Mouse (Mus musculus) Muller cell, postnatal 12 days (primary cell): ENCODE measurements at regions not wholly inside any gene's neighbourhood (a gene's known extent, or its start where the extent isn't known, plus 50 kb on each side); places are given as distances from the start of the nearest gene placed in this dataset.

Source experiments
- DNase-seq: peaks from one replicate; pipeline ENCODE4 v3.0.0-alpha.2; 2015; ENCODE audit errors: inconsistent ontology term

DNA sequence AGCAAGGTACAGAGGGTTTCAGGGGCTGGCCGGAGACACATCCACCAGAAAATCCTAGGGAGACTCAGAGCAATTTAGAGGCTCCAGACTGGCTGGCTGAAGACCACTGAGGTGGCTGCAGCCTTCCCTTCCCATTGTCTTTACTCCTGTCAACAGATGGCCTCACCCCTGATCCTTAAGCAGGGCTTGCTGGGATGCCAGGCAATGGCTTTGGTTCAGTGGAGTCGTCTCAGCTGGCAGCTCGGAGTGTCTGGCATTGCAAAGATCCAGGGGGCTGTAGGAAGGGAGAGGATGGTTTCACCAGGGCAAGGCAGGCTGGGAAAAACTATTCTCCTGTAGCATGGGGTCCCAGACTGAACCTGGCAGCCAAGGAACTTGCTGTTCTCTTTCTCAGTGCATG is 395.8 kb downstream of the Tshz3 start:
- DNase-seq = no peak

DNA sequence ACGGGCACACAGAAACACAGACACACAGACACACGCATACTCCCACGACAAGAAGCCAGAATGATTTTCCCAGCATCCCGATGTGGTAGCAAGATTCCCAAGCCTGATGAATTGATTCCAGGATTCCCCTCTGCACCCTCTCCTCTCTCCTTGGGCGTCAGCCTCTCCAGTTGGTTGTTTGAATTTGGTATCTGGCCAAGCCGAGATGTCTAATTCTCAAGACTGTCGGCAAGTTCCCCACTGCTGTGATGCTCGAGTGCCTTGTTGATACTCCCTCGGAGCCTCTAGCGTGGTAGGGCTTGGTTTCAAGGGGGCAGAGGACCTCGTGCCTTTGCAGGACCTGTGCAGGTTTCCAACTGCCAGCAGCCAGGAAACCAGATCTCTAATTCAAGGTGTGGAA is 397.9 kb downstream of the Tshz3 start:
- DNase-seq = no peak

DNA sequence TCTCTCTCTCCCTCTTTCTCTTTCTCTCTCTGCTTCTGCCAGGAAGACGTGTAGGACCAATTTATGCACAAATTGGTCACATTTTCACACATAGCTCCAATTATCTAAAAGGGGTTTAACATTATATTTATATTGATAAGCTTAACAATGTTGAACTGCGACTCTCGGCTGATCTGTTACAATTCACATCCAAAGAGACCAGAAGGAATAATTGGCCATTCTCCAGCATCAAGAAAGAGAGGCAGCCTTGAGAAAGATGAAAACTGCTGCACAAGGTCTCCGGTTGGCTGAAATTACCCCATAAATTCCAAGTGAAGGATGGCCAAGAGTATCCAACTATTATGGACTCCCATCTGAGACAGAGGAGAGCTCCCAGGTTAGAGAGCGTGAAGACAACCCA is 398.4 kb downstream of the Tshz3 start:
- no peak for DNase-seq

DNA sequence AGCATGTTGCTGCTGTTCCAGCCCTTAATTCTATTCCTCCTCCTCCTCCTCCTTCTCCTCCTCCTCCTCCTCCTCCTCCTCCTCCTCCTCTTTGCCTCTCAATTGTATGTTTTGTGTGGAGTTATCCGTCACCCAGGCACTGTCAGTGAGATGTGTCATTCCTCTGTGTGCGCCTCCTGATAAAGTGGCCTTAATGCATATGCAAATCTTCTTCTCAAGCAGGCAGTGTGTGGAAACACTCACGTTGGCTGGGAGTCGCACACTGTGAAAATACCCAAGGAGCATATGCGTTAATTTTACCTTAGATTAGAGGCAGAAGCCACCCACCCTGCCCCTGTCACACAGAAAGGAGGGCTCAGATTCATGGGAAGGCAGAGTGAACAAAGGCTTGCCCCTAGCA is 401.0 kb downstream of the Tshz3 start:
- no peak for DNase-seq

DNA sequence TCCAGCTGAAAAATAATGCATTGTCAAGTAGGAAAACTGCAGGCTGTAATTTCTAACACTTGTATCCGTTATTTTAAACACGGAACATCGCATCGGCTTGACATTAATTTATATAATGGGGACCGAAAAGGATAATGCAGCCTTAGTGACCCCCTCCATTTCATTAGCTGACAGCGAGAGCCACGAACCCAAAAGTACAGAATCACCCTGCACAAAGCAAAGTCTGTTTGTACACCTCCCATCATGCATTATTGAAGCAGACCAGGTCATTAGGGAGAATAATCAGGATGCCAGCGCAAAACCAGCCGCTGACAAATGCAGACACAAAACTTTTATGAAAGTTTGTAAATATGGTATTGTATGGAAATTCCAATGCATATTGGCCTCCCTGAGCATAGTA is 406.8 kb downstream of the Tshz3 start:
- peak; percentile 25 for DNase-seq

DNA sequence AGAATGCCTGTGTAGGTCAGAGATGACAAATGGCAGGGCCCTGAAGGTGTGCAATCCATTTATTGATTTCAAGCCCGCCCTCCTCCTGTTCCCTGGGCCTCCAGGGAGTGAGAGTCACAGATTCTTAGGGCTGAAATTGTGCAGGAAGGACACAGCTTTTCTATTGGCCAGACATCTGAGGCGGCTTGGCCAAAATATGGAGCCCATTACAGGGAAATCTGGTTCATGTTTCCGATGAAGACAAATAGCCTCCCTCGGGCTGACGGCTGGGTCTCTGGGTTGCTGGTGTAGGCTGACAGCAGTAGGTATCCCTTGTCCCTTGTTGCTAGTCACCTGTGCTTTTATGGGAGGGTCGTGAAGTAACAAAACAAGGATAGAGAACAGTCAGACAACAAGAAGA is 413.2 kb downstream of the Tshz3 start:
- DNase-seq = no peak

DNA sequence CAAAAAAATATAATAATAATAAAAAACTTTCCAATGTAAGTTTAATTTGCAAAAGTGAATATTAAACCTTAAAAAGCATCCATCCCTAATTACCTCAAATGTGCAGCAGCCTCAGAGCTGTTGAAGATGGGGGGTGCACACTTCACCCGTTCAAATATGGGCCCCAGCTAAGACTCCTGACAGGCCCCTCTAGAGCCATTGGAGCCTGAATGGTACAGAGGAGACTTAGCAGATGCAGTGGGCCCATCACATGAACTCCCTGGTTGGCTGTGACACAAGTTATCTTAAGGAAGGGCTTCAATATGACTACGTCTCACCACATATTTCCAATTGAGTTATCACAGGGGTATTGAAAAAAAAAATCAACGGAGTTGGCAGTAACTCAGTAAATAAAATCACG is 422.9 kb downstream of the Tshz3 start:
- DNase-seq = no peak

DNA sequence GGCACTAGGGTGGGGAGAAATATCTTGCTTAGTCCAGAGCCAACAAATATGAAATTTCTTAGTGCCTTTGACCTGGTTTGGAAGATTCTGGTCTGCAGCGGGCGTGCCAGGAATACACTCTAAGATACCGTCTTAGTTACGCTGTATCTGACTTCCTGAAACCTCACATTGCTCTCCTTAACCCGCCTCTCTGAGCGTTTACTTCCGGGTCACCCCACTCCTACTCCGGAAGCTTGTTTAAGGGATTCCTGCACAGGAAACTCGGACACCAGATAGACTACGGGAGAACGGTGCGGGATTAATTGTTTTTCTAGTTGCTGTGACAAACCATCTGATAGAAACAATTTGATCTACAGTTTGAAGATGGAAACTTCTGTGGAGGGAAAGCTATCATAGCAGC is 442.3 kb downstream of the Tshz3 start:
- no peak for DNase-seq

DNA sequence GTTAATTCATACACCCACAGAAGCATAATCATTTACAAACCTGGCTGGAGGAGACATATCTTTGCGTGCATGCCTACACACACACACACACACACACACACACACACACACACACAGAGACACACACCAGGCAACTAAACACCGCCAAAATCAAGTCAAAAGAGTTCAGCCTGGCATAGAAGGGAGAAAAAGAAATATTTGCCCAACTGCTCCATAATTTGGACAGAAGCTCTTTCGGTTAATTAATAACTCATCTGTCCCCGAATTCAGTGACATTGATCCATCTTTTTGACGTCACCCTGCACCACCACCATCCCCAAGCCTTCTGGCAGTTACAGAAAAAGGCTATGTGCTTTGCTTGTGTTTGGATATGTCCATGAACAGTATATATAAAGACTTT is 444.9 kb downstream of the Tshz3 start:
- no peak for DNase-seq

DNA sequence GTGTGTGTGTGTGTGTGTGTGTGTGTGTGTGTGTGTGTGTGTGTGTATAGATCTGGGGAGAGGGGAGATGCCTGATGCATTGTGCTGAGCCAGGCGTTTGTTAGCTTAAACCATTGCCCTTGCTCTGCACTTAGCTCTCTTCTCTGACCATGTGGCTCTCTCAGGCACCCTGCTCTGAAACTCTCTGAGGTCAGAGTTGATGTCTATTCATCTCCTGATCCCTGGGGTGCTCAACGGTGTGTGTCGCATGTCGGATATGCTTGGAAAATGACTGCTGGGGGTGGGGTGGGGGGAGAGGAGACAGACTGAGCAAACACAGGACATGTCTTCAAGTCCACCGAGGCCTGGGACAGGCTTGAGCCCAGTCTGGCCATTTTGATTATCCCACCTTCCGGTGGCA is 446.4 kb downstream of the Tshz3 start:
- DNase-seq = no peak

DNA sequence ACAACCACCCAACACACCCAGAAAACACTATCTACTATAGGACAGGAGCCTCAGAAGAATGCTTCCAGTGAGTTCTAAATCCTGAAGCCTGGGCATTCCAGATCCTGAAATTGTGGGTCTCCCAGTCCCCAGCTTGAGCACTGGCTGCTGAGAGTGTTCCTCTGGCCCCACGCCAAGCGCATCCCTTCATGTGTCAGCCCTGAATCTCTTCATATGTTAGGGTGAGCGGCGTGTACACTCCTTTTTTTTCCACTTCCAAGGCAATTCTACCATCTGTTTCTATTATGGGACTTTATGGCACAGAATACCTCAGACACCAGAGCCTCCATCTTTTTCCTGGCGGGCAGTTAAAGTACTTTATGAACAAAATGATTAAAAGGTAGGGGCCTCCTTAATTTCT is 451.8 kb downstream of the Tshz3 start:
- DNase-seq = no peak

DNA sequence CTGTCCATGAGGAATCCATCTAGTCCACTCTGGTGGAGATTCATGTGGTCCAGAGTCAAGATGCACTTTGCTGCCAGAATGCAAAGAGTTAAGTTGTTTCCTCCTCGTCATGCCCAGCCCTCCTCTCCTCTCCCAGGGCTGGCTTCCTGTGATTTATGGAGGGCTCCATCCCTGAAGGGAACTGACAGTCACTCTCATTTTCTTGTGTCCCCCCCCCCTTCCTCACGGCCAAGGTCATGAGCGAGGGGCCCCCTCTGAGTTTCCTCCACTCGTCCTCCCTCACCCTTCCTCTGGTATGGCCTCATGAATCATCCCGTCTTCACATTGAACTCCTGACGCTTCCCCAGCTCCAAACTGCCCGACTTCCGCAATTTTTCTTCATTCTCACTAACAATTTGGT is 461.9 kb downstream of the Tshz3 start:
- DNase-seq = no peak

DNA sequence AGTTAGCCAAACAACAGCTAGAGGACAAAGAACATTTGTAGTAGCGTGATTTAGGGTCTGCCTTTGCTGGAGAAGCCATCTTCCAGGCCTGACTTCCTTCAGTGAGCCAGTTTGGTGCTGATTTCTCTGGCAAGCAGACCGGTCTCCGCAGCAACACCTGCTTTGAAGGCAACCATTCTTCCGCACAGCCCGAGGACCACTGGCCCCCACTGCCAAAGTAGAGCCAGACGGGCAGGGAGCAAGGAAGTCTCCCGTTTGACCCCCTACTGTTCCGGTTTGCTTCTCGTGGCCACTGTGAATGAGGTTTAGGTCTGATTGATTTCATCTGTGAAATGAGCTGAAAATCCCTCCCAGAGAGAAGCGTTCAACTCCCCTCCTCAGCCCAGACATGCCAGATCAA is 471.0 kb downstream of the Tshz3 start:
- no peak for DNase-seq

DNA sequence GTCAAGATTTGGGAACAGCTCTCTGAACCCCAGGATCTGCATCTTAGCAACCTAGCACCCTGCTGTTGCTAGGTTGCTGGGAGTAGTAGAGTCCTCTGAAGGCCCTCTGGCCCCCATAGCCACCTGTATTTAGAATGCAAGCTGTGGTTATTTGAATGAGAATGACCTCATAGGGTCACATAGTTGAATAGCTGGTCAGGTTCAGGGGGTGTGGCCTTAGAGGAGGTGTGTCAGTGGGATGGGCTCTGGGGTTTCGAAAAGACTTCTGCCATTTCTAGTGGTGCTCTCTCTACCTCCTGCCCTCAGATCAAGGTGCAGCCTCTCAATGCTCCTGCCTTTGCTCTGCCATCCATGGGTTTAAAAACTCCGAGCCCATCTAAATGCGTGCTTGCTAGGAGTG is 477.8 kb downstream of the Tshz3 start:
- DNase-seq = no peak

DNA sequence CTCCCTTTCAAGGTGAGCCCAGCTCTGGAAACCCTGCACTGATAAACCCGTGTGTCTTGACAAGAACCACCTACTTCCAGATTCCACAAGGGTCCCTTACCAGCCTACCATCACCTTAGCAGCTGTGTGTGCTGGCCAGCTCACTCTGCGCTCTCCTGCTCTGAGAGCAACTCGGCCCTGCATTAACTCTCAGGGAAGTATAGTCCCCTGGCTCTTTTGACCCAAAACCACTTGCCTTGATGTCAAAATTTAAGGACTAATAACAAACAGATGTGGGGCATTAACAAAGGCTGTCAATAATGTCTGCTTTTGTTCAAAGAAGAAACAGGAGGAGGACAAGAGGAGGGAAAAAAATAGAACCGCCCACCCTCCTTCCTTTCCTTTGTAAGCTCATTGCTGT is 480.3 kb downstream of the Tshz3 start:
- DNase-seq = no peak

DNA sequence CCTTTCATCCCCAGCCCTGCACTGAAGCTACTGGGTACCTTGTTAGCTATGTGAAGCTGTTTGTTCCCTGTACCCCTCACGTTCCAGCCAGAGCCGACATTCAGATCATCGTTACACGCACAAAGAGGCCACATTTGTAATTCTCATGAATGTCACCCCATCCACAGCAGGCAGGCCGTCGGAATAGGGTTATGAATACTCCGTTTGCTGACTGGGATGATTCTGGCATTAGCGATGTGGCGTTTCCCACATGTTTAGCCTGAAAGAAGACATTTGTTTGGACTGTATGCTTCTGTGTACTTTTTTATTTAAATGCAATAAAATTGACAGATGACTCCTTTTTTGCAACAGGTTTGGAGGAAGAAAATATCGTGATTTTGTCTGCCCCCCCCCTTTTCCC is 482.0 kb downstream of the Tshz3 start:
- no peak for DNase-seq

DNA sequence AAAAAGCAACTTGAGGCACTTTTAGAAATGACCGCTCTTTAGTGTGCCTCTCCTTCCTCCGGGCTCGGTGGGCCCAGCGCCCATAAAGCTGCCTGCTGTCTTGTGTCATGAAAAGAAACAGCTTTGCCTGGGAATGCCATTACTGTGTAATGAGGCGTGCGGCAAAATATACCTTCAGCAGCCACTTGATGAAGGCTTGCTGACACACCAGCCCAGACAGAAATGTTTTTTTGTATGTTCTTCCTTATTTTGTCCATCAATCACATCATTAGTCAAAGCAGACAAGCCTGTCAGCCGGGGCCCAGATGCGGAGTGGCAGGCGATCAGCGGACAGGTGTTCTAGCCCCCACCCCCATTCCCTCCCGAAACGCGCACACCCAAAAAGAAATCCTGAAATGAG is 482.5 kb downstream of the Tshz3 start:
- peak; percentile 8 for DNase-seq

DNA sequence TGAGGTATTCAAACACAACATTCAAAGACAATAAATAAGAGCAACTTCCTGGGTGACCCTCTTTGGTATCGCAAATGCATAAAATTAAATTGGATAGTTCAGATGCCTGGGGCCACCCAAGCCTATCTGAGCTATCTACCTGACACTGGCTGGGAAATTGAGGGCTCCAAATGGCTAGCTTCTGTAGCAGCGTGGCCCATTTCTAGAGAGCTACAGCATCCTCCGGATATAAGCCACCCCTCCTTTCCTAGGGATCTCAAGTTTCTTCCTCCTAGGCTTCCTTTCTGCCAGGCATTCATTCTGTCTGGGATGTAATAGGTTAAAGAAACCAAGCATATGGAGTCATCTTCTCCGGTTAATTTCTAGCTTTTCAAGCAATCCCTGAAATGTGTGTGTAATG is 483.2 kb downstream of the Tshz3 start:
- no peak for DNase-seq

DNA sequence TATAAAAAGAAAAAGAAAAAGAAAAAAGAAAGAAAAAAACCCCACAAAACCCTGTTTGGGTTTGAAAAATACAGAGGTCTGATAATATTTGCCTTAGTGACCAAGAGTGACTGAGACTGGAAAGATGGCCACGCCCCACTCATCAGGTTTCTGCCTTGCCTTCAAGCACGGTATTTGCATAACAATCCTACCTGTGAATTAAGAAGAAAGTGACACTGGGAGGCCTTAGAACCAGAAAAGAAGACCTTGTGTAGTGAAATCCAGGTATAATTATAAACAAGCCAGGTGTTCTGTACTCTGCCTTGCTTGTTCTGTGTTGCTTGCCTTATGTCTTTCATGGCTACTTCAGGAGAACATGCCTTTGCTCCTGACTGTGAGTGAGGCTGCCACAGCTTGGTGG is 494.6 kb downstream of the Tshz3 start:
- no peak for DNase-seq

DNA sequence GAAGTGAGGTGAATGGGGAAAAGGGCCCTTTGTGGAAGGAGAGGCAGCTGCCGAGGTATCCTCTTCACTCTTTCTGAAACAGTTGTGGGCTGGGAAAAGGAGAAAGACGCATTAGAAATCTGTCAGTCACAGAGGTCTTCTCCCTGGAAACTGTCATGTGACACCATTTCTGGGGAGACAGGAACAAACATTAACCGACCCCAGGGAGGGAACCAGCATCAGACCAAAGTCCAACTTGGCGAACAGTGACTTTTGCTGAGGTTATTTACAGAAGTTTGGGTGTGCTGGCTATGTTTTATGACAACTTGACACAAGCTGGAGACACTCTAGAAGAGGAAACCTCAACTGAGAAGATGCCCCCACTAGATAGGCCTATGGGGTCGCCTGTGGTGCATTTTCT is 506.9 kb downstream of the Tshz3 start:
- no peak for DNase-seq

DNA sequence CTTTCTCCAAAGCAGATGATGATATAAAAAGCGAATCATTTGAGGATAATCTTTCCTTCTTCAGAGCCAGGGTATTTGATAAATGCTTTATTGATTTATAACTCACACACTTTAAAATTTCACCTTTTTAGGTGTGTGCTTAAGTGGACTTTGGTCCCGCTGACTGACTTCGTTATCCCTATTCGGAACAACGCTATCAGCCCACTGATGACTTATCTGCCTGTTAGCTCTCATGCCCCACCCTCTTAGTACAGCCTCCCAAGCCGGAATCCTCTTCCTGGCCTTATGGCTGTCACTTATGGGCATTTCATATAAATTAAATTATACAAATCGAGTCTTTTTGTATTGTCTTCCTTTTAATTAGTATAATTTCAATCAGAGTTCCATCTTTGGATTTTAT is 510.4 kb downstream of the Tshz3 start:
- DNase-seq = no peak

DNA sequence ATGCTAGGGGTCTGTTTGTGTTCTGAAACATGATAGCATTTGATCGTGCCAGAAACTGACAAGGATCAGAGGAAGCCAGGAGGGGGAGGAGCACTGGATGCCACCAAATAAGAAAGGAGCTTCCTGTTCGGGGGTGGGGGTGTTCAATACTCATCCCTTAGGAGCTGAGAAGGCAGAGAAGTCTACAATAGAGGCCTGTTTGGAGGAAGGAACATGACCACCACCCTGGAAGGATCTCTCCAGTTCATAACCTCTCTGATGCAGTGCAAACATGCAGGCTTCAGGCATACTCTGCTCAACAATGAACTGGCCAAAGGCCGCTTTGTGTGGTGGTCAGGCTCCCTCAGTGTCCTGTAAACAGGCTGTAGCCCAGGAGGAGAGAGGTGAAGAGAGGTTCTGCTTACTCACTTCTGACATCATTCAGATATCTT is 515.8 kb downstream of the Tshz3 start:
- DNase-seq = no peak

DNA sequence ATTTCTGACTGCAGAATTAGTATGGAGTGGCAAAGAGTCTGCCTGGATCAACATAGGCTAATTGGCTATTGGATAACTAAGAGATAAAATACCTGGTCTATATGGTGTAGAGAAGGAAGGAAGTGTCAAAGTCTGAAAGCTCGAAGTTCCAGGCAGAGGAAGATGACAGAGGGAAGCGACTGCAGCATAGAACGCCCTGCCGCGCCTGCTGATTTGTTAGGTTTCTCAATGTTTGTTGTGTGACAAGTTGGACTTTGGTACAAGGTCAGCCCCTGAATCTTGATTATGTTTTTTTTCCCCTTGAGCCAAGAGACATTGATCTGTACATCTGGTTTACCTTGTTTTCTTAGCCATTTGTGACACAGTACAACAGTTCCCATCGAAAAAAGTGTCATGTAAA is 517.6 kb downstream of the Tshz3 start:
- no peak for DNase-seq

DNA sequence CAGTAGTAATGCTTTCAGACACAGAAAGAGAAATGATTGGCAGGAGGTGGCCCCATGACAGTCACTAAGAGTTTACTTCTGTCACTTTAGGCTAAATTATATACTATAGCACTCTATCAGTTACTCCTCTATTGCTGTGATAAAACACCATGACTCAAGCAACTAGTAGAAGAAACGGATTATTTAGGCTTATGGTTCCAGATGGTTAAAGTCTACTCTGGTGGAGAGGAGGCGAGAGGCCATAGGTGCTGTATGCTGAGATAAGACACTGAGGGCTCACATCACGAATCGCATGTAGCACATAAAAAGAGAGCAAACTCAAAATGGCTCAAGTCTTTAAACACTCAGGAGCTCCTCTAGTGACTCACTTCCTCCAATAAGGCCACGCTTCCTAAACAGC is 522.6 kb downstream of the Tshz3 start:
- DNase-seq = no peak

DNA sequence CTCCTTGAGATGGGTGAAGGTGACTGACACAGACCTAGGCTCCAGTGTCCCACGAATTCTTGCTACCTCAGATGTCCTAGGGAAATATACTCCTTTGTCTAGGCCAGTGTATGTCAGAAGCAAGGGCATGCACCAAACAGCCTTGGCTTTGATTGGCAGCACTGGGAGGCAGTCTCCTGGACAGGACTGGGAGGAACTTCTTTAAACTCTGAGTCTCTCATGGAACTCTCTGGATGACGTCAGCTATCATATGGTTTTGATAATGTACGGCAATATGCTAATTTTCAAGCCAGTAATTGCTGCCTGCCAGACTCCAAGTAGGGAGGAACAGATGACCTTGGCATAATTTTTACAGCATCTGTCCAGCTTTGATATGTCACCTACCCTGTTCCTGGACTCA is 528.5 kb downstream of the Tshz3 start:
- no peak for DNase-seq
